Mouse (Mus musculus) CD4-positive helper T cell, adult 2 months (primary cell): ENCODE measurements around the gene Setx.
A peak's percentile ranks its signal among the peaks of the same experiment; 100 is the strongest.

Source experiments
- DNase-seq: peaks from one replicate; pipeline ENCODE4 v3.0.0-alpha.2; 2012; ENCODE audit warnings: low read depth, missing footprints, low spot score

The Setx gene

GRCm38 (mm10) chr2:29135161-29135560 lies 11.2 kb downstream of the Setx start:
- DNase-seq: no peak

- DNase-seq: no peak
Observed at GRCm38 (mm10) chr2:29151941-29152340, 28.0 kb downstream of the Setx start.

- DNase-seq: no peak
Observed at GRCm38 (mm10) chr2:29168067-29168466, 44.1 kb downstream of the Setx start.

- no peak for DNase-seq
Observed at GRCm38 (mm10) chr2:29174887-29175286, 50.9 kb downstream of the Setx start.

GRCm38 (mm10) chr2:29179810-29180209 lies 55.8 kb downstream of the Setx start:
- DNase-seq: no peak

- no peak for DNase-seq
Observed at GRCm38 (mm10) chr2:29181111-29181510, 57.1 kb downstream of the Setx start.

GRCm38 (mm10) chr2:29183266-29183924 lies 59.4 kb downstream of the Setx start:
- no peak for DNase-seq

- no peak for DNase-seq
Observed at GRCm38 (mm10) chr2:29186209-29186608, 62.2 kb downstream of the Setx start.

GRCm38 (mm10) chr2:29190392-29190791 lies 66.4 kb downstream of the Setx start:
- no peak for DNase-seq

GRCm38 (mm10) chr2:29191216-29192215 lies 67.5 kb downstream of the Setx start:
- DNase-seq: no peak

- no peak for DNase-seq
Observed at GRCm38 (mm10) chr2:29192629-29193278, 68.8 kb downstream of the Setx start.

GRCm38 (mm10) chr2:29193819-29194546 lies 70.0 kb downstream of the Setx start:
- DNase-seq: no peak

GRCm38 (mm10) chr2:29194547-29195463 lies 70.8 kb downstream of the Setx start:
- peak; percentile 79 for DNase-seq

GRCm38 (mm10) chr2:29196844-29197243 lies 72.9 kb downstream of the Setx start:
- no peak for DNase-seq

GRCm38 (mm10) chr2:29198446-29198845 lies 74.5 kb downstream of the Setx start:
- DNase-seq: no peak

GRCm38 (mm10) chr2:29199909-29200308 lies 75.9 kb downstream of the Setx start:
- peak; percentile 62 for DNase-seq

GRCm38 (mm10) chr2:29201223-29201955 lies 77.4 kb downstream of the Setx start:
- no peak for DNase-seq

- DNase-seq: no peak
Observed at GRCm38 (mm10) chr2:29206156-29206555, 82.2 kb downstream of the Setx start.

GRCm38 (mm10) chr2:29216286-29217012 lies 92.5 kb downstream of the Setx start:
- DNase-seq: no peak
